In genomic region chr11:11102182-11102581, GRCm38 (mm10) we compare ENCODE assay signal across 14 mouse cellular contexts. TPM values are rescaled to one million over a fixed set of nuclear protein-coding genes. Genes with fewer than 3 reads are reported as not detected.
DNase-seq lines count a peak whose midpoint lies in the region; ATAC-seq lines count a peak whose summit lies in the region.
"Had no signal": no experiment of that assay in that cellular context is flagged by ENCODE, and none has a peak within 500 bp of the region (broad histone marks: within the 10 kb centered on the region; RNA-seq: fewer than 3 reads in every experiment).

No protein-coding gene starts in this region.

- H3K4me1 ChIP-seq in kidney, embryonic 15.5 days, result no peaks in the 10 kb centered on the region
- no peaks in the 10 kb centered on the region for H3K4me1 ChIP-seq in midbrain, embryonic 15.5 days
- H3K4me1 ChIP-seq in midbrain, embryonic 11.5 days (ENCODE audit: control insufficient read depth, insufficient read depth, low read length), result no peaks in the 10 kb centered on the region
- H3K4me1 ChIP-seq in forebrain, embryonic 15.5 days, result peaks cover 3% of the 10 kb centered on the region; the same call in 1 of the 2 replicates
- H3K4me1 ChIP-seq in stomach, embryonic 16.5 days (ENCODE audit: control insufficient read depth, insufficient read depth, low read length), result no peaks in the 10 kb centered on the region
- H3K4me1 ChIP-seq: megakaryocyte, embryonic 14.5 days had no signal

- H3K27ac ChIP-seq in kidney, embryonic 15.5 days, result no peak overlapping the region
- no peak overlapping the region for H3K27ac ChIP-seq in midbrain, embryonic 15.5 days
- H3K27ac ChIP-seq in midbrain, embryonic 11.5 days (ENCODE audit: low read depth, low read length), result no peak overlapping the region
- H3K27ac ChIP-seq in forebrain, embryonic 15.5 days (replicated peaks), result no peak overlapping the region
- no peak overlapping the region for H3K27ac ChIP-seq in stomach, embryonic 16.5 days (ENCODE audit: low read length)

- H3K4me2 ChIP-seq in kidney, embryonic 15.5 days, result no peak overlapping the region
- H3K4me2 ChIP-seq in midbrain, embryonic 15.5 days, result no peak overlapping the region
- H3K4me2 ChIP-seq in midbrain, embryonic 11.5 days, result no peak overlapping the region
- no peak overlapping the region for H3K4me2 ChIP-seq in forebrain, embryonic 15.5 days (replicated peaks)
- no peak overlapping the region for H3K4me2 ChIP-seq in stomach, embryonic 16.5 days (ENCODE audit: low read depth, low read length)

- H3K9me3 ChIP-seq in kidney, embryonic 15.5 days (replicated peaks), result no peaks in the 10 kb centered on the region
- no peaks in the 10 kb centered on the region for H3K9me3 ChIP-seq in midbrain, embryonic 15.5 days
- no peaks in the 10 kb centered on the region for H3K9me3 ChIP-seq in midbrain, embryonic 11.5 days (ENCODE audit: control insufficient read depth, low read length)
- no peaks in the 10 kb centered on the region for H3K9me3 ChIP-seq in forebrain, embryonic 15.5 days
- H3K9me3 ChIP-seq in stomach, embryonic 16.5 days (replicated peaks; ENCODE audit: control insufficient read depth, low read length), result no peaks in the 10 kb centered on the region
- H3K9me3 ChIP-seq: megakaryocyte, embryonic 14.5 days had no signal

- 48% methylated on average over 1 of the region's 1 CpGs for WGBS in kidney, embryonic 15.5 days
- 31% methylated on average over 1 of the region's 1 CpGs for WGBS in midbrain, embryonic 15.5 days
- WGBS in midbrain, embryonic 11.5 days, result 58% methylated on average over 1 of the region's 1 CpGs
- WGBS in forebrain, embryonic 15.5 days, result 9% methylated on average over 1 of the region's 1 CpGs
- 29% methylated on average over 1 of the region's 1 CpGs for WGBS in stomach, embryonic 16.5 days

- no peak overlapping the region for H3K9ac ChIP-seq in kidney, embryonic 15.5 days
- H3K9ac ChIP-seq in midbrain, embryonic 15.5 days, result no peak overlapping the region
- no peak overlapping the region for H3K9ac ChIP-seq in midbrain, embryonic 11.5 days (ENCODE audit: low read length)
- H3K9ac ChIP-seq in forebrain, embryonic 15.5 days (replicated peaks), result no peak overlapping the region
- H3K9ac ChIP-seq in stomach, embryonic 16.5 days (ENCODE audit: low read length), result no peak overlapping the region

- peak; percentile 71 for ATAC-seq in kidney, embryonic 15.5 days (replicated peaks; ENCODE audit: low FRiP score)
- ATAC-seq in midbrain, embryonic 15.5 days (replicated peaks), result peak; percentile 75; the same call in 1 of the 2 replicates
- no peak for ATAC-seq in midbrain, embryonic 11.5 days (ENCODE audit: low FRiP score)
- ATAC-seq in forebrain, embryonic 15.5 days (replicated peaks), result peak; percentile 60; the same call in 1 of the 2 replicates
- ATAC-seq in stomach, embryonic 16.5 days (ENCODE audit: insufficient read depth, low FRiP score), result peak; percentile 72
- ATAC-seq in monocyte, adult 5-6 weeks (replicated peaks; ENCODE audit: insufficient number of reproducible peaks, low FRiP score, low TSS enrichment, poor library complexity, severe bottlenecking), result no peak

- DNase-seq in kidney, adult 11 months, result no peak
- DNase-seq in midbrain, embryonic 11.5 days (ENCODE audit: low spot score, missing footprints), result no peak
- DNase-seq: heart, adult 11 months; heart, postnatal 14 days; kidney, adult 18-20 months; layer of hippocampus, postnatal 36 days; thymus, postnatal 36 days had no signal

- H3K4me3 ChIP-seq in kidney, embryonic 15.5 days (replicated peaks), result no peak overlapping the region
- no peak overlapping the region for H3K4me3 ChIP-seq in midbrain, embryonic 15.5 days
- H3K4me3 ChIP-seq in midbrain, embryonic 11.5 days (ENCODE audit: low read depth, low read length), result no peak overlapping the region
- H3K4me3 ChIP-seq in forebrain, embryonic 15.5 days, result no peak overlapping the region
- H3K4me3 ChIP-seq in stomach, embryonic 16.5 days (replicated peaks; ENCODE audit: low read length), result no peak overlapping the region
- H3K4me3 ChIP-seq: megakaryocyte, embryonic 14.5 days had no signal

- no peaks in the 10 kb centered on the region for H3K36me3 ChIP-seq in kidney, embryonic 15.5 days
- no peaks in the 10 kb centered on the region for H3K36me3 ChIP-seq in midbrain, embryonic 15.5 days (replicated peaks)
- no peaks in the 10 kb centered on the region for H3K36me3 ChIP-seq in midbrain, embryonic 11.5 days (ENCODE audit: control insufficient read depth, insufficient read depth, low read length)
- no peaks in the 10 kb centered on the region for H3K36me3 ChIP-seq in forebrain, embryonic 15.5 days
- H3K36me3 ChIP-seq in stomach, embryonic 16.5 days (ENCODE audit: control insufficient read depth, insufficient read depth, low read length), result no peaks in the 10 kb centered on the region

- H3K27me3 ChIP-seq in kidney, embryonic 15.5 days, result no peaks in the 10 kb centered on the region
- no peaks in the 10 kb centered on the region for H3K27me3 ChIP-seq in midbrain, embryonic 15.5 days (replicated peaks)
- no peaks in the 10 kb centered on the region for H3K27me3 ChIP-seq in midbrain, embryonic 11.5 days (ENCODE audit: control insufficient read depth, insufficient read depth, low read length)
- H3K27me3 ChIP-seq in forebrain, embryonic 15.5 days, result no peaks in the 10 kb centered on the region
- no peaks in the 10 kb centered on the region for H3K27me3 ChIP-seq in stomach, embryonic 16.5 days (ENCODE audit: control insufficient read depth, insufficient read depth, low read length)
- H3K27me3 ChIP-seq: megakaryocyte, embryonic 14.5 days had no signal

RNA-seq across cellular contexts. Expression of gene Vwc2, which starts 11.8 kb away (rescaled TPM):
- 0.86 and 1.3 TPM in 2 replicates for polyA plus RNA-seq in kidney, embryonic 15.5 days (2015; fragmentation: Nextera tagmentation; extraction: Ambion mirVana)
- polyA plus RNA-seq in midbrain, embryonic 15.5 days (2015; fragmentation: Nextera tagmentation; extraction: Ambion mirVana), result 9.2 and 9.5 TPM in 2 replicates
- 0.92 and 1.3 TPM in 2 replicates for polyA plus RNA-seq in midbrain, embryonic 11.5 days (2014; fragmentation: Nextera tagmentation; extraction: Ambion mirVana)
- polyA plus RNA-seq in forebrain, embryonic 15.5 days (2015; fragmentation: Nextera tagmentation; extraction: Ambion mirVana), result 3.7 and 5.0 TPM in 2 replicates
- polyA plus RNA-seq in stomach, embryonic 16.5 days (2015; fragmentation: Nextera tagmentation; extraction: Ambion mirVana), result 0.76 and 1.1 TPM in 2 replicates
- not detected in 3 replicates for total RNA-seq in monocyte, adult 5-6 weeks (2017)
- total RNA-seq: heart, postnatal 14 days; neutrophil, adult 5-6 weeks had no signal

Comparison
In these comparisons a context has a peak if more than half of its experiments do, and no peak if none do; other contexts are left out.
1. ATAC-seq: peak in kidney, embryonic 15.5 days (single experiment), midbrain, embryonic 15.5 days (single experiment), forebrain, embryonic 15.5 days (single experiment) and stomach, embryonic 16.5 days (single experiment); none in midbrain, embryonic 11.5 days (single experiment) and monocyte, adult 5-6 weeks (single experiment).